Mouse (Mus musculus): Measurements from ENCODE around the gene Etfbkmt.
A peak's percentile ranks its signal among the peaks of the same experiment; 100 is the strongest.
"Not testable (repeated sequence)": the region's sequence is repeated elsewhere in the genome, so short reads cannot be mapped to it uniquely, and the experiment has no call there.

The Etfbkmt gene

DNA sequence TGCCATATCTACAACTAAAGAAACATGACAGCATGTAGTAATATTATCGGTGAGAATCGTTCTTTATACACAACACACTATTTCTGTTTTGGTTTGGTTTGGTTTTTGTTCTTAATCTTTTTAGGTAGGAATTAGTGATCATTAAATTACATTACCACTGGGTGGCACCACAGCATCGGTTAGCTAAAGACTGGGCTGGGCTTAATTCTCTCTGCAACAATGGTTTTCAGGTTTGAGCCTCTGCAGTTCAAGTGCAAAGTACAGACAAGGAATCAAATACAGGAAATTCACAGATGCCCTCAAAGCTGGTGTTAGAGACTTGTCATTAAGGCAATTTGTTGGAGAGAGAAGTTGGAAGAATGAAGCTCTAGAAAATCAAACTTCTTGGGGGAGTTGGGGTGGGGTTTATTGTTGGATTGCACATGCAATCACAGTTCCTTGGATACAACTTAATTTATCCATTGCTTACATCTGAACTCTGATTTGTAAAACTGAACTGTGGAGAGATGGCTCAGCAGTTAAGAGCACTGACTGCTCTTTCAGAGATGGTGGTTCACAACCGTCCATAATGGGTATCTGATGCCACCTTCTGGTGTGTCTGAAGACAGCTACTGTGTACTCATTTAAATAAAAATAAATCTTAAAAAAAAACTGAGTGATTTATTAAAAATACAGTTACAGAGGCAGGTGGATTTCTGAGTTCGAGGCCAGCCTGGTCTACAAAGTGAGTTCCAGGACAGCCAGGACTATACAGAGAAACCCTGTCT, 7.2 kb upstream of the Etfbkmt start:
- DNase-seq (ENCODE audit: extremely low read depth, insufficient read length, low spot score), result peak; percentile 52

DNA sequence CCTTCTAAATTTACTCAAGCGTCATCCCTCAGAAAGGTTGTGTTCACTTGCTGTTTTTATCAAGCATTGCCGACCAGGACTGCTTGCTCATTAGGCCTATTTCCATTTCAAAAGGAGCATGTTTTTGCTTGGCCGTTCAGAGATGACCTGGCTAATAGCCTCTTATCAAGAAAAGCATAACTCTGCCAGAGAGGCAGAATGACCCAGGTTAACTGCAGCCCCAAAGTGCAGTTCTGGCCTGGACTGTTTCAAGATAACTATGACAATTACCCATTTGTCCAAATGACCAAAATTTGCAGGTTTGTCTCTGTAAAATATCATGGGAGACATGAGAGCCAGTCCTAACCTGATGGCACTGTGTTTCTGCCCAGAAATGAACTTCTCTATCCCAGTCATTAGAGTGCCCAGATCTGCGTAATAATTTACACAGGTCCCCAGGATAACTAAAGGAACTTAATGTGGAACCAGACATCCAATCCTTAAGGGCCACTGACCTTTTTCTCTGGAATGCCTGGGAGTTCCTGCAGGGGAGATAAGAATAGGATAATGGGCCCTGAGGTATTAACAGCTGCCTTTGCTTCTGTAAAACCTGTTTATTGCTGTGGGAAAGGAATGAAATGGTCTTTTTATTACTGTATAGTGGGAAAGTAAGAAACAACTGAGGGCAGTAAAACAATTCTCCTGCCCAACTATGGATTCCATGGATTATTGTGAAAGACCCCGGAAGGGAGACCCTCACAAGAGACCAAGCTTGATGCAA, 5.1 kb upstream of the Etfbkmt start:
- DNase-seq (ENCODE audit: extremely low read depth, insufficient read length, low spot score), result no peak

DNA sequence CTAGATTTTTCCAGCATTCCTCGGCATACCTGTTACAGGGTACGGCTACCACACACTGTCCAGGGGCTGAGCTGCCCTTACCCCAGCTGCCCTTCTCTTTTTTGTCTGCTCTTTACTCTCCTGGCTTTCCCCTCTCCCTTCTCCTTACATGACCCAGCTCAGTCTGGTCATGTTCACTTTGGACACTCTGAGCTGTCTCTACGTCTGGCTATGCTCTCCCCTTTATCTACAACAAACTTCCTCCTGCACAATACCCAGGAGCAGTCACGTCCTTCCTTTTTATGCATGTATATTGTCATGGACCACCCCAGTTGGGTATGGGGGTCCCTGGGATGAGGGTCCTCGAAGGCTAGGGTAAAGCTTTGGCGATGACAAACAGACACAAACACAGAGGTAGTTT, 4.0 kb upstream of the Etfbkmt start:
- DNase-seq (ENCODE audit: extremely low read depth, insufficient read length, low spot score), result no peak

- DNase-seq (ENCODE audit: extremely low read depth, insufficient read length, low spot score), result no peak
Measured at GRCm38 (mm10) chr6:149137936-149138335, 1.7 kb upstream of the Etfbkmt start.

DNA sequence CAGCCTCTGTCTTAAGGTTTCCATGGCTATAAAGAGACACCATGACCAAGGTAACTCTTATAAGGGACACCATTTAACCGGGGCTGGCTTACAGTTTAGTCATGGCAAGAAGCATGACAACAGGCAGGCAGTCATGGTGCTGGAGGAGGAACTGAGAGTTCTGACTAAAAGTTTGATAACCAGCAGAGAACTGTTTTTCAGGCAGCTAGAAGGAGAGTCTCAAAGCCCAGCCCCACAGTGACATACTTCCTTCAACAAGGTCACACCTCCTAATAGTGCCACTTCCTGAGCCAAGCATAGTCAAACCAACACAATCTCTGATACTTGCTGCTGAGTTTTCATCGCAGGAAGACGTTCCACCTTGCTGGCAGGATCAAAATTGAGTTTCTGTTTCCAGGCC, 638 bp upstream of the Etfbkmt start:
- DNase-seq (ENCODE audit: extremely low read depth, insufficient read length, low spot score), result no peak

GRCm38 (mm10) chr6:149141393-149142173, 1.9 kb downstream of the Etfbkmt start:
- DNase-seq (ENCODE audit: extremely low read depth, insufficient read length, low spot score), result peak; percentile 94

- no peak for DNase-seq (ENCODE audit: extremely low read depth, insufficient read length, low spot score)
Measured at GRCm38 (mm10) chr6:149145143-149145542, 5.5 kb downstream of the Etfbkmt start.

GRCm38 (mm10) chr6:149148436-149149229, 9.0 kb downstream of the Etfbkmt start:
- DNase-seq (ENCODE audit: extremely low read depth, insufficient read length, low spot score), result no peak

GRCm38 (mm10) chr6:149152119-149152518, 12.5 kb downstream of the Etfbkmt start:
- no peak for DNase-seq (ENCODE audit: extremely low read depth, insufficient read length, low spot score)

DNA sequence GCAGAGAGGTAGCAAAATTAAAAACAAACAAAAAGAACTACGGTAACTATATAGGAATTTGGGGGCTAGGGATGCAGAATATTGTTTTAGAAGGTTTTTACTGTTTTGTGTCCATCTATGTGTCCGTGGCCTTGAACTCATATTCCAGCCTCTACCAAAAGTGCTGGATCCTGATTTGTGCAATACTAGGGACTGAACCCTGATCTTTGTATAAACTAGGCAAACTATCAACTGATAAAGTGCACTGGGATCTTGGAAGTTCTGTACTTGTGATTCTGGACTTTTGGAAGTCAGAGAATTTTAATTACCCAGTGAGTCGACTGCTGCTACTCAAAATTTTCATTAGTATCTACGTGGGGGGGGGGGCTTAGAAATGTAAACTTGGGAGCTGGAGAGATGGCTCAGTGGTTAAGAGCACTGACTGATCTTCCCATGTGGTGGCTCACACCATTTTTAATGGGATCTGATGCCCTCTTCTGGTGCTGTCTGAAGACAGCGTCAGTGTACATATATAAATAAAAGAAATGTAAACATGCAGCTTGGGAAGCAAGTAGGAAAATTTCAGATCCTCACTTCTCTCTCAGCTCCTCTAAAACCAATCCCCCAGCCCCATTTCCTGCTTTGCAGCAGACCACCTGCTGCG, 13.9 kb downstream of the Etfbkmt start:
- no peak for DNase-seq (ENCODE audit: extremely low read depth, insufficient read length, low spot score)

DNA sequence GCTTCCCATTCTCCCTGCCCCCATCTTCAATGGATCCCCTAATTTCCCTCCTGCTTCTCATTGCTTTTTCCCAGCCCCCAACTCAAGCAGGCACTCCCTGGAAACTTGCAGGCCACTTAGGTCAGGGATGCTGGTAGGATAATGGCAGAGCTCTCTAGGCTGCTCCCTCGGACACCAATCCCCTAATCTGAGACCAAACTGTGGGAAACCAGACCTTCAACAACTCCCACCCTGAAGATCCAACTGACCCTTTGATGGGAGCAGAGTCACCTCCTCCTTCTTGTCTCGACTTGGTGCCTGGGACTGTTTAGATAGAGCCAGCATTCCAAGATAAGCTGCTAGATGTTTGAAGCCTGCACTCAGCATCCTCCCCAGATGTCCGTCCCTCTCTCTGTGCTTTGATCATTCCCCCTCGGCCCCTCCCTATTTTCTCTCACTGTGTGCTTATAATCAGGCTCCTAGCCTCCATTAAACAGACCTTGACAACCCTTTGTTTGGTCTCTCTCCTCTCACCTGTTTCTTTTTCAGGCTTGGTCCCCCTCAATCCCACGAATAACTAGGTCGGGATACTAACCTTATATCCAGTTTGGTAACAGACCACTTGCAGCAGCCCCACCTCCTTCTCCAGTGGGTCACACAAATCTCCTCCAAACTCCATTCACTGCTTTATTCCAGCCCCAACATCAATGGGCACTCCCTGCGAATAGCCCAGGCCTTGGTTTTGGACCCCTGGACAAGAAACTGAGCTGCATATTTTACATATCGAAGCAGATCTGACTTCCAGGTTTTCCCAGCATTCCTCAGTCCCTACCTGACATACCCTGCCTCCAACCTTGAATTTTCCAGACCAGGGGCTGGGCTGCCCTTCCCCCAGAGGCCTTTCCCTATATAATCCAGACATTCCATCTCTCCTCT, 14.7 kb downstream of the Etfbkmt start:
- no peak for DNase-seq (ENCODE audit: extremely low read depth, insufficient read length, low spot score)

DNA sequence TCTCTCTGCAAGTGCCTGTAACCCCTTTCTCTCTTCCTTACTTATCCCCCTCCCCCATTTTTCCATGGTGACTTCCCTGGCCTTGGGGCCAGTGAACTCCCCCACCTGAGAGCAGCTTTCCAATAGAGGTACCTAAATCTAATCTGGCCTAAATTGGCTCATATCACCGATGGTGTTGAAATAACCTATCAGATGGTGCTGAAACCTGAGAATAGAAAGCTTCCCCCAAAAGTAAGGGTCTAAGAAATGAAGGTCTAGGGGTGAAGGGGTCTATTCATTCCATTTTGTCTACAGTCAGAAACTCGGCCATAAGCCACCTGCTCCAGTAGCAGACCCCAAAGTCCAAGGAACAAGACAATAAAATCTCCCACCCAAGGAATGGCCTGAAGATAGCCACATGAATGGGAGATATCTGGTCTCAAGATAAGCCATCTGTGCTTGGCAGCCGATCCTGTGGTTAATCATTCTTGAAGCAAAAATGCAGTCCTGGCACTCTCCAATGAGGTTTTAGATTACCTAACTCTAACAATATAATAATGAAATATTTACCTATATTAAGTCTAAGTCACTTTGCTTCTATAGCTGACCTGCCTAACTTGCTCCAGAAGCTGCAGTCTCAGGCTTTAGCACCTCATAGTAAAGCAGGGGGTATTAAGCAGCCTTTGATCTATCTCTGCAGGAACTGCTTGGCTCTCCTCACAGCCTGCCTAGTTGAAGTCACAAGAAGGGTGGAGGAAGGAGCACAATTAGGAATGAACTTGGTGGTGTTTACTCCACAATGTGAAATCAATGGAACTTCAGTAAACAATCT, 15.6 kb downstream of the Etfbkmt start:
- no peak for DNase-seq (ENCODE audit: extremely low read depth, insufficient read length, low spot score)

DNA sequence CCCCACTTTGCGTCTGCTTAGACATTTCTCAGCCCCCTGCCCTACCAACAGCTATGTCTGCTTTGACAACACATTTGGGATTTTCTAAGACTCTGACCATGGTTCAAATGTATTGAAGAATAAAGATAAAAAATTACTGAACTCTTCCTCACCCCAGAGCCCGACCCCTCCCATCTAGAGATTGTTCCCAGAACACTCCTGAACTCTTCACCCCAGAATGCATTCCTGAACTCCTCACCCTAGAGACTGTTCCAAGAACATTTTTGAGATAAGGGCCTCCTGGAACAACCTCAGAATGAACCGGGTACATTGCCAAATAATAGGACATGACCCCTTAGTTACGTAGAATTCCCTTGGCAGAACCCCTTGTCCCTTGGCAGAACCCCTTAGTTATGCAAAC, 27.4 kb downstream of the Etfbkmt start:
- not testable (repeated sequence) for DNase-seq (ENCODE audit: extremely low read depth, insufficient read length, low spot score)

- DNase-seq (ENCODE audit: extremely low read depth, insufficient read length, low spot score), result no peak
Measured at GRCm38 (mm10) chr6:149167672-149168071, 28.0 kb downstream of the Etfbkmt start.

GRCm38 (mm10) chr6:149168436-149168835, 28.8 kb downstream of the Etfbkmt start:
- no peak for DNase-seq (ENCODE audit: extremely low read depth, insufficient read length, low spot score)

DNA sequence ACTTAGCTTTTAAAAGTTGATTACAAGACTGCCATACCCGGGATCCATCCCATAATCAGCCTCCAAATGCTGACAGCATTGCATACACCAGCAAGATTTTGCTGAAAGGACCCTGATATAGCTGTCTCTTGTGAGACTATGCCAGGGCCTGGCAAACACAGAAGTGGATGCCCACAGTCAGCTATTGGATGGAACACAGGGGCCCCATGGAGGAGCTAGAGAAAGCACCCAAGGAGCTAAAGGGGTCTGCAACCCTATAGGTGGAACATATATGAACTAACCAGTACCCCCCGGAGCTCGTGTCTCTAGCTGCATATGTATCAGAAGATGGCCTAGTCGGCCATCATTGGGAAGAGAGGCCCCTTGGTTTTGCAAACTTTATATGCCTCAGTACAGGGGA, 30.3 kb downstream of the Etfbkmt start:
- not testable (repeated sequence) for DNase-seq (ENCODE audit: extremely low read depth, insufficient read length, low spot score)

DNA sequence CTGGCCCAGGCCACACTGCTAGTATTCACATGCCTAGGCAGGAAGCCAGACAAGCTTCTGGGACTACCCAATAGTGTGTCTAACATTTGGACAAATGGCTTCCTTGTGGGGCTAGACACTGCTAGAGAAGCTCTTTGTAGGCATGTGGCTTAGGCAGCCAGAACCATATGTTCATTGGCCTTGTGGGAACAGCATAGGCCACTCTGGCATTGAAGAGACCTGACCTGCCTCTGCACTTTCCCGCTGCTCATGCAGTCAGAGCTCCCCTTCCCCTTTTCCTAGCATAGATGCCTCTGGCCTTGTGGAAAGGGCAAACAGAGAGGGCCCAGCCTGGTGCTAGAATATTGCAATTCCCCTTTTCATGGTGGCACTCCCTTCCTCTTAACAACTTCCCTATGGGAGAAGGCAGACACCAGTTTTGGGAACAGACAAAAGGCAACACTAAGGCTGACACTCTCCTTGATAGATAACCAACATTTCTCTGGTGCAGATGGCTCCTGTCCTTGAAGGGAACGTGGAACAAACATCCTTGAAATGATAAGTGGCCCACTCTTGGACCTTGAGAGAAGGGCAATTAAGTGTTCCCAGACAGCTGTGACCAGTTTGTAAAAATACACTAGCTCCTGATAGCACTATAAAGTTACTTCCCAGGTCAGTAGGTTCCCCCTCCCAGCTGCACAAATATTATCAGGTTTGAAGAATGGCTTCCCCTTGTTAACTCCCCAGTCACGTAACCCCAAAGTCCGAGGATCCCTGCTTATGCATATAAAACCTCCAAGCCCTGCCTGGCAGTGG, 34.4 kb downstream of the Etfbkmt start:
- DNase-seq (ENCODE audit: extremely low read depth, insufficient read length, low spot score), result no peak

Data from 3134 (cell line).